Mouse (Mus musculus) spleen, postnatal 4 days (tissue): Measurements from ENCODE around the gene Rhoa.
A peak's percentile ranks its signal among the peaks of the same experiment; 100 is the strongest.

Experiments used
- DNase-seq, 2 experiments: peaks; one replicate each; pipeline ENCODE4 v3.0.0; 2022; ENCODE audit warnings: low spot score in 2 of 2

Rhoa gene

DNA sequence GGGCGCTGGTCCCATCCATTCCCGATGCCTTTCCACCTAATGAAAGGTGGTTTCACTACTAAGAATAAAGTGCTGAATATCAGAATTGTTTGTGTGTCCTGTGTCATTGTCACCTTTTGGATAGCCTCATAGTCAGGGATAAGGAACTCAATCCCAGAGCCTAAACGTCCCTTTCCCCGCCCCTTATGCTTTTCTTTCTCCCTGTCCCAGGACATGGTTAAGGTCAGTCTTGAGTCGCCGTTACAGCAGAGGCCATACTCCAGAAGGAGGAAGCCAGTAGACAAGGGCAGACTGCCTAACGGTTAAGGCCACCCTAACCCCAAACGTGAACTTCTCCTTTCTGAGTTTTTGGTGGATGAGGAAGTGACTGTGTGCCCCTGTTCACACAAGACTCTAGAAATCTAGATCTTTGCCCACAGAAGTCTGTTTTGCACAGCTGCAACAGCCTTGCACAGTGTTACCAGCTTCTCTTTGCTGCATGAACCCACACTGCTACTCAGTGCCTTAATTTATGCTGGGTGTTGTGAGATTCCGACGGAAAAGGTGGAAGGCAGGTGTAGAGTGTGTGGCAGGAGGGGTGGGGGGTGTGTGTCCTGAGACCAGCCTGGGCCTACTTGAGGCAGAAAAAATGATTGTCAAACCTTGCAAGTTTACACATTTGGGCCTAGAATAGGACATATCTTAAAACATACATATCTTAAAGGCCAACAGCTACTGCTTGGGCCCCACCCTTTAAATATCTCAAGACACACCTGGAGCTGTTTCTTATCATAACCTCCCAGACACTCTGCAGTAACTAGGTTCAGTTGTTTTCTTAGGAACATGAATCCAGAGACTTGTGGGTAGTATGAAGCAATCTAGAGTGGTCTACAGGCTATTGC, 34.6 kb downstream of the Rhoa start:
- peak; percentile 61 to 82 for DNase-seq

DNA sequence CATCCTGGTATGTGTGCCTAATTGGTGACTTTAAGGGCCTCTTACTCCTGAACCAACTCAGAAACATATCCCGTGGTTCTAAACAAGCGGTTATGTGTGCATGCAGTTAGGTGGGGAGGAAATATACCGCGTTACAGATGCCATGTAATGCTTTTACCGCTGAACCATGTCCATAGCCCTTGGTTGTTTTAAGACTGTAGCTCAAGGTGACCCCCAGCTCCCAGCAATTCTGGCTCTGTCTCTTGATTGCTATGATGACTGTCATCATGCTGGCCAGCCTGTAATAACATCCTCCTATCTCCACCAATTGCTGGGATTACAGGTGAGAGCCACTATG, 35.2 kb downstream of the Rhoa start:
- peak in 1 of 2 experiments; percentile 69 for DNase-seq

DNA sequence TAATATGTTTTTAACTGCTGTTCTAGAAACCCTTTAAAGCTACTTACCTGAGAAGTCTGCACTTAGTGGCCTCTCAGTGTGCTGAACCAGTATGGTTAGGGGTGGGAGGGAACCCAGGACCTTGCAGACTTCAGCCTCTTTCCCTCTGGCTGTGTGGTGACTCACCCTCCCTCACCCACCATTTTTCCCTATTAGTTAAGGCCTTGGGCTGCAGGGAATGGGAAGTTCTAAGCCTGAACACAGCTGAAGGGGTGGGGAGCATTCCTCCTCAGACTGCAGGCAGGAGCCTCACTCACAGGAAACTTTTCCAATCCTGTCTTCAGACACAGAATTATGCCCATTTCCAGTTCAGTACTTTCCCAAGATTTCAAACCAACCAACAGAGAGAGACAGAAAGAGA, 35.9 kb downstream of the Rhoa start:
- DNase-seq, result no peak

DNA sequence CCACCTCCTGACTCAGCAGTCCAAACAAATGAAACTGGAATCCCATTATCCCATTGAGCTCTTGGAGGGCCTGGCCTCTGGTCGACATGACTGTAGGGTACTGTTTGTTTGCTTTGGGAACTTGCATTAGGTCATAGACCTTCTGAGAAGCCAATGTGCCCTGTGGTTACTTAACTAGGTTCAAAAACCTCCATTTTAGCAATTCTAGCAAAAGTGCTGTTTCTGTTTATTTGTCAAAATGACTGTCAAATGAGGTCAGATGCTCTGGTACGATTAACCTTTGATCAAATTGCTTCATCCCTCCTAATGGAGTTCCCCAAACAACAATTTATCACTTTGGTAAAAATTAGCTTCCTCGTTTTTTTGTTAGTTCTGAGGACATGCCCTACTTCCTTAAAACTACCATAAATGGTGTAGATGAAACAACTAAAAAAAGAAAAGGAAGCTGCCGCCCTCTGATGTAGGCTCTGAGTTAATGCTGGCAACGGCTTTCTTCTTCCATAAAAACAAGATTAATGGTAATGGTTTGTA, 36.4 kb downstream of the Rhoa start:
- DNase-seq, result peak in 1 of 2 experiments; percentile 70

DNA sequence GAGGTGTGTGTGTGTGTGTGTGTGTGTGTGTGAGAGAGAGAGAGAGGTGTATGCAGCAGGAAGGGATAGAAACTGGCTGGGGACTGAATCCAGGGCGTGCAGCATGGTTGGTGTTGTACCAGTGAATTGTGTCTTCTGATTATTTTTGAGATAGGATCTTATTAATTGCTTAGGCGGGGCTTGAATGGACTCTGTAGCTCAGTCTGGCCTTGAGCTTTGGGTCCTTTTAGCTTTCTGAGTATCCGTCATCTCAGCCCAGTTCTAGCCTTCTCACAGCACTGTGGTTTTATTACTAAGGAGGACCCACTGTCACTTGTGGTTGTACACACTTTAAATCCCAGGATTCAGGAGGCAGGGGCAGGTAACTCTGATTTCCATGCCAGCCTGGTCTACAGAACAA, 37.4 kb downstream of the Rhoa start:
- DNase-seq, result no peak

DNA sequence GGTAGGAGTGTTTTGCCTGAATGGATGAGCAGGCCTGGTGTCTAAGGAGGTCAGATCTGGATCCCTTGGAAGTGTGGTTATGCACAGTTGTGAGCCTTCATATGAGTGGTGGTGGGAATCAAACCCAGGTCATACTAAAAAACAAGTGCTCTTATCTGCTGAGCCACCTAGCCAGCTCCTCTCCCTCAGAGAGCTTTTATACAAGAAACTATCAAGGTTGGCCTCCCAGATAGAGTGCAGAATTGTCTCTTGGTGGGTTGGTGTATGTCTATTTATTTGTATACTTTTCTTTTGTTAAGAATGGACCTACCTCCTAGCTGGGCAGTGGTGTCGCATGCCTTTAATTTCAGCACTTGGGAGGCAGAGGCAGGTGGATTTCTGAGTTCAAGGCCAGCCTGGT, 37.9 kb downstream of the Rhoa start:
- no peak for DNase-seq

DNA sequence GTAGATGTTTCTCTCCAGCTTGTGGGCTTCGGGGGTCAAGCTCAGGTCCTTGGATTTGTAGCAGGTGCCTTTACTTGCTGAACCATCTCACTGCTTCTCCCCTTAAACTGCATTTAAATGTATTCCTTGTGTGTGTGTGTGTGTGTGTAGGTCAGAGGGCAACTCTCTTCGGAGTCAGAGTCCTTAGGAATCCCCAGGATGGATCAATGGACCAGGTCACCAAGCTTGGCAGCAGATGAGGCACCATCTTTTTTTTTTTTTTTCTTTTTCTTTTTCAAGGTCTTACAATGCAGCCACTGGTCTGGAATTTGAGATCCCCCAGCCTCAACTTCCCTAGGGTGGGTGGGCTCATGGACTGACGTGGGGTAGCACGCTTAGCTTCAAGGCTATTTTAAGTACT, 38.5 kb downstream of the Rhoa start:
- DNase-seq, result no peak

DNA sequence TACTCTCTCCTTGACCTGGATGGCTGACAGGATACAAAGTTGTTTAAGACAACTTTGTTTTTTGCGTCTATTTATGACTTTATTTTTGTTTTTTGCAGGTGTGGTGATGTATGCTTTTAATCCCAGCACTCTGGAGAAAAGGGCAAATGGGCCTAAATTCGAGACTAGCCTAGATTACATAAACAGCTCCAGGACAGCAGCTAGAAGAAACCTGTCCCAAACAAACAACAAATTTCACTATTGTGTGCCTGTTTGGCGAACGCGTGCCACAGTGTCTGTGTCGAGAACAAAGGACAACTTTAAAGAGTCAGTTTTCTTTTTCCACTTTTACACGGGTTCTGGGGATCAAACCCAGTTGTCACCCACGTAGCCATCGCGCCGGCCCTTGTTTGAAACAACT, 41.1 kb downstream of the Rhoa start:
- DNase-seq, result no peak

DNA sequence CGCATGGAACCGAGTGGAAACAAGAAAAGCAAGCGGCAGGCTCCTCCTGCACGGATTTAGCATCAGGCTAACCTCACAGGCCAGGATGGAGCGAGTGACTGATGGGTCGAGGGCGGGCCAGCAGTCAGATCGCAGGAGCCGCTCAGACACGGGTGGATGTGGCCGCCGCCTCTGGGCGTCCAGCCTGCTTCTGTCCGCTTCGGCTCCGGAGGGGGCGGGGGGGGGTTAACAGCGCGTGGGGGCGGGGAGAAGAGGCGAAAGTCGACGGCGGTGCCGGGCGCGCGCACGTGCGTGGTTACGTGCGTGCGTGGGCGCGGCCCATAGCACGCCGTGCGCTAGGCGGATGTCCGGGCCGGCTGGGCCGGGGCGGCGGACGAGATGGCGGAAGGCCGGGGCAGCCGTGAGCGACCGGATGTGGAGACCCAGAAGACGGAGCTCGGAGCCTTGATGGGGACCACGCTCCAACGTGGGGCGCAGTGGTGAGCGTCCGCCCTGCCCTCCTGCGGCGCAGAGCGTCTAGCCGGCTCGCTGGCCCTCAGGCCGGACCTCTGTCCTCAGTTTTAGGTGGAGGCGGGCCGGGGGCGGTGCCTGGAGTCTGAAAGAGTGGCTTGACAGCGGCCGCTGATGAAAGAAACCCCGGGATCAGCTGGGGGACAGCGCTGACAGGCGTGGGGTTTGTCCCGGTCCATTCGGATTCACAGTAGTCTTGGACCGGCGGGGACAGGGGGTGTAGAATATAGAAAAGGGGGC, 41.8 kb downstream of the Rhoa start, which contains the start of gene Usp4:
Usp4 (plus strand) TSS at position 314 of the 750 bp plus-strand sequence.
- DNase-seq, result peak; percentile 88 to 94

DNA sequence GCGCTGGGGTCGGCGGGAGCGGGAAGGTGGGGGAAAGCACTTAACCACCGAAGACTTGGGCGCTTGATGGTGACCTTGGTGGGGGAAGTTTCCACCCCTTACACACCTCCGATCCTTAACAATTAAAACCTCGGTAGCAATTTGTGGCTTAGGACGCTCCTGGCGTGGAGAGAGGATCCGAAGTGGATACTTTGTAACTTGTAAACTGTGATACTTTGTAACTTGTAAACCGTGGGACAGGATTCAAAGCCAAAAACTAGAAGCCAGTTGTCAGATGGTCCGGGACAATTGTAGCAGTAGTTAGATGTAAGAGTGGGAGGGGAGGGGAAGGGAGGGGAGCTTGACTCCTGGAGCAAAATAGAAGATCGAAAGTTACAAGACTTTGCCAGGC, 42.4 kb downstream of the Rhoa start:
- no peak for DNase-seq

DNA sequence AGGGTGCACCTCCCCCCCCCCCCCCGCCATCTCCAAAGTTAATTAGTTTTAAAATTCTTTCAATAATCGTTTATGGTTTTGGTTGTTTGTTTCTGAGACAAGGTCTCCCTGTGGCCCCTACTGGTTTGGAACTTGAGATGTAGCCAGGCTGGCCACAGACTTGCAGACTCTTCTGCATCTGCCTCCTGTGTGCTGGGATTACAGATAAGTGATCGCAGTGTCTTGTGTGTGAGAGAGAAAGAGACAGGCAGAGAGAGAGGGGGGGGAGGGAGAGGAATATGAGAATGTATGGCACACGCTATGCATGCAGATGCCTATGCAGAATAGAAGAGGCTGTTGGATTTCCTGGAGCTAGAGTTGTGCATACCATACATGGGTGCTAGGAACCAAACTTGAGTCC, 43.8 kb downstream of the Rhoa start:
- no peak for DNase-seq

DNA sequence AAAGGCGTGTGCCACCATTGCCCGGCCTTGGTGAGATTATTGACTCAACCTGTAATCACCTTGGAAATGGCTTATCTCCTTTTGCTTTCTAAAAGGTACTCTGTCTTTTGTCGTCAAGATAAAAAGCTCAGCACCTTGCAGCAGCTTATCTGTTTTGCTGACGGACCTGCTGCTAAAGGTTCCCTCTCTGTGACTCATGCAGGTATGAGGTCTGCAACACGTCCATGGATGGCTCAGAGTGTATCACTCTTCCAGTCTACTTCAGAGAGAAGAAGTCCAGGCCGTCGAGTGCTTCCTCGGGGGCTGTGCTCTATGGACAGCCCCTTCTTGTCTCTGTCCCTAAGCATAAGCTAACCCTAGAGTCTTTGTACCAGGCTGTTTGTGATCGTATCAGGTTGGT, 72.3 kb downstream of the Rhoa start:
- DNase-seq, result no peak

DNA sequence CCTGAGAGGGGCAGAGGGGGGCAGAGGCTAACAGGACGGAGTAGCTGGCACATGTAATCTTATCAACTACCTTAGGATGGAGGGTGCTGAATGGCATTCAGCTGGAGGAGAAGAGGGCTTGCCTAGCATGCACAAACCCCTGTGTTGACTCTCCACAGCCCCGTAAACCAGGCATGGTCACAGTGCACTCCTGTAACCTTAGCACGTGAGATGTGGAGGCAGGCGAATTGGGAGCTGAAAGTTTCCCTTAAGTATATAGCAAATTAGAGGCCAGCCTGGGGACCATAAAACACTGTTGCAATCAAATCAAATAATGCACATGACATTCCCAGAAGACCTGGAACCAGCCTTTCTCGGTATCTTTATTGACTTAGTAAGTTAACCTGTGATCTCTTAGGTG, 72.8 kb downstream of the Rhoa start:
- DNase-seq, result no peak

DNA sequence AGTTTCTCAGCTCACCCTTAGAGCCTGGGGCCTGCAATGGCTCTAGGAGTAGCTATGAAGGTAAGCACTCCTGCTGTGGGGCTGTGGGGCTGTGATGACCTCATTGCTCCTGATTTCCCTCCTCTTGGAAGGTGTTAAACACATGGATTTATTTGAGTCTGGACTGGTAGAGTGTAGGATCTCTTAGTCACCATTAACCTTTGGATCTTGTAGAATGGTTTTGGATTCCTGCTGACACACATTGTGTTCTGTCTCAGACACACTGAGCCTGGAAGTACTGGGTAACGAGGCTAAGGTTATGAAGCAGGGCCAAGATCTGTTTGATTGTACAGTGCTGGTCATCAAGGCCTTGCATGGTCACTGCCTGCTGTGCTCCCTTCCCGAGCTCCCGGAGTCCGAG, 73.4 kb downstream of the Rhoa start:
- no peak for DNase-seq

DNA sequence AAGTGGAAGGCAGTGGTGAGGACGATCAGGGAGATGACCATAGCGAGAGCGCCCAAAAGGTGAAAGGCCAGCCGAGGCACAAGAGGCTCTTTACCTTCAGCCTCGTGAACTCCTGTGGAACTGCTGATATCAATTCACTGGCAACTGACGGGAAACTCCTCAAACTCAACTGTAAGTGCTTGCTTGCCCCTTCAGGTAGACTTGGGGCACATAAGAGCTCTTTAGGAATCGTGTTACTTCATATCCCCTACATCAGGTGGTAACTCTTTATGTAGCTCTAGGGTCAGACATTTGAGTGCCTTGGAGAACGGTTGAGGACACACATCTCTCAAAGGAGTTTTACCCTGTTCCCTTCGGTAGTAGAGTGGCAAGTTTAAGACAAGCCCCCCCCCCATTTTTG, 75.5 kb downstream of the Rhoa start:
- no peak for DNase-seq

DNA sequence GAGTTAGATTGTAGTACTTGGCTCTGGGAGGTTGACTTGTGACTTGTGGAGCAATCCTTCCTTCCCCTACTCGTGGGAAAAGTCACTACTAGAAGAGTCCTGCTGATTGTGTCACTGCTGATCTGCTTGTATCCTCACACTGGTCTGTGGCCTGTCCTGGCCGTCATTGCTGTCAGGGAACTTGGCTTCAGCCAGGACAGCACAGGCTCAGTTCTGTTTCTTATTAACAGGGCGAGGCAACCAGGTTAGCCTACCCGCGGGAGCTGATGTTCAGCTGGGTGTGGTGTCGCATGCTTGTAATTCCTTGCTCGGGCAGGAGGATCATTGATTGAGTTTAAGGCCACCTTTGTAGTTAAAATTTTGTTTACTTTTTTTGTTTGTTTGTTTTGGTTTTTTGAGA, 79.1 kb downstream of the Rhoa start:
- DNase-seq, result no peak

DNA sequence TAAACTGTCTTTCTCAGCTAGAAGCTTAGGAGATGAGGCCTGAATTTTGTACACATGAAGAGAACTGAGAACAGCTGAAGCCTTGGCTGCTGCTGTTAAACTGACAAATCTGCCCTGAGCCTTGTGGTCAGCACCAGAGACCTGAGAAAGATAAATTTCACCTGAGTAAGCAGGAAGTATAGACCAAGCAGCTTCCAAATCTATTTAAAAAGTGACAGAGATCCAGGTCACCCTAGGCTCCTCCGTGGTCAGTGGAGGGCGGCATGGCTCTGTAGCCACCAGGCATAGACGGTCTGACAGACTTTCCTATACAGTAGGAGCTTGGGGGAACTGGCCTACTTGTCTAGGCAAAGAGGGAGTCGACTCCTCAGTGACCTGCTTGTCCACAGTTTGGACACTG, 80.9 kb downstream of the Rhoa start:
- DNase-seq, result no peak
